Mouse (Mus musculus) T-helper 1 cell (primary cell): Measurements from ENCODE around the gene Rin3.

Experiments
- in situ Hi-C: fragments of 300-600 bp; cut with MboI, MseI; formaldehyde crosslinking; loops from one replicate; pipeline ENCODE4 v1.15.1; 2025; ENCODE audit warnings: high pct_unique_total_duplicates

Gene Rin3

DNA sequence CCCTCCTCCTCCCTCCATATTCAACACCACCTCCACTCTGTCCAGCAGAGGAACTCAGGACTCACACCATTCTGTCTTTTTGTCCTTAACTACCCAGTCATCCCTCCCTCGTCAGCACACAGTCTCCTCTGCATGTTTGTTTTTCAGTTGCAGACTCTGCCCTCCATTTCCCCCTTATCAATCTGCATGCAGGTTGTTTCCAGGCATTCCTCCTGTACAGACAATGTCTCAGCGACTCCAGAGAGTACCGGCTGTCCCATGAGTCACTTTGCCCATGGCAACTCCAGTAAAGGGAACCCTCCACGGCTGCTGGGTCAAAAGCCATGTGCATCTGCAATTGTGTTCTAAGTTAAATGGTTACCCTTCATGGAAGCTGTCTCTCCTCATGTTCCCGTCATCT lies 16.4 kb downstream of the Rin3 start:
- in situ Hi-C loops, result loop anchor here (25.0 kb wide), 1 partner anchor 1212 kb away; the partner anchor contains the start of gene Ppp4r3a

DNA sequence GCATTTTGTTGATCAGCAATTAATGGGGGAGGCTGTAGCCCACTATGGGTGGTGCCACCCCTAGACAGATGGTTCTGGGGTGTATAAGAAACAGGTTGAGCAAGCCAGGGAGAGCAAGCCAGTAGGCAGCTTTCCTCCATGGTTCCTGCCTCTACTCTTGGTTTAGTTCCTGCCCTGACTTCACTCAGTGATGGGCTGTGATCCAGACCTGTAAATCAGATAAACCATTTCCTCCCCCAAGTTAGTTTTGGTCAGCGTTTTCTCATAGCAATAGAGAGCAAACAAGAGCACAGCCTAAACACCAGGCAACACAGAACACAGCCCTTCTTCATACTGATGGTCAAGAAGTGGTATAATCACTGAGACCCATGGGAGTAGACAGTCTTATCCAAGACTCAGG lies 18.7 kb downstream of the Rin3 start:
- in situ Hi-C loops, result no loop called here

DNA sequence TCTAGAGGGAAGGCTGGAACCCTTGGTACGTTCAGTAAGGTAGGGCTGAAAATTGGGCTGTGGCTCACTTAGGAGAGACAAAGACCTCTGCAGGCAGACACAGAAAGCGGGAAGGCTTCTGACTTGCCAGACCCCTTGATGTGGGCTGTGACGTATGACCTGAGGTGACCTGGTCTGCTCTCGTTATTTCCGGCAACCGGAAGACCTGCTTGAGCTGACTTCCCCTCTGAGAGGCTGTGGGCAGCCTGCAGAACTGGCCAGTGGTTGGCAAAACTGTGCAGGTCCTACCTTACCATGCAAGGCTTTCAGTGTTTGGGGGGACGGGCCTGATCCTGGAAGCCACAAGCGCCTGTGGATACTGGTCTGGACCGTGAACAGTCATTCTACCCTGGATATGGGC lies 19.5 kb downstream of the Rin3 start:
- in situ Hi-C loops, result no loop called here

- in situ Hi-C loops, result no loop called here
Measured at GRCm38 (mm10) chr12:102302831-102303351, 20.0 kb downstream of the Rin3 start.

DNA sequence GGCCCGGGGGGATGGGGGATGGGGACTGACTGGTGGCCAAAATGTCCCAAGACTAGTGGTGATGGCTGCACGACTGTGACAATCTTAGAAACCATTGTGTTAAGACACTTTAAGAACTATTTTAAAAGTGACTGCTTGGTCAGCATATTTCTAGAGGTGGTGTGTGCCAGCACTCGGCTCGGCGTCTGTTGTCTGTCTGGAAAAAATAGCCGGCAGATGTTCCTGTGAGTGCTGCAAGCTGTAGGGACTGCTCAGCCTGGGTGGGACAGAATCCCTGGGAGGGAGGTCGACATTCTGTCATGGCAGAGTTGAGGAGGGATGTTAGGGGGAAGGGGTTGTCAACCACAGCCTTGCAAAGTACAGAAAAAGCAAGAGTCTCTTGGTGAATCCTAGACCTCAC lies 21.0 kb downstream of the Rin3 start:
- in situ Hi-C loops, result no loop called here

DNA sequence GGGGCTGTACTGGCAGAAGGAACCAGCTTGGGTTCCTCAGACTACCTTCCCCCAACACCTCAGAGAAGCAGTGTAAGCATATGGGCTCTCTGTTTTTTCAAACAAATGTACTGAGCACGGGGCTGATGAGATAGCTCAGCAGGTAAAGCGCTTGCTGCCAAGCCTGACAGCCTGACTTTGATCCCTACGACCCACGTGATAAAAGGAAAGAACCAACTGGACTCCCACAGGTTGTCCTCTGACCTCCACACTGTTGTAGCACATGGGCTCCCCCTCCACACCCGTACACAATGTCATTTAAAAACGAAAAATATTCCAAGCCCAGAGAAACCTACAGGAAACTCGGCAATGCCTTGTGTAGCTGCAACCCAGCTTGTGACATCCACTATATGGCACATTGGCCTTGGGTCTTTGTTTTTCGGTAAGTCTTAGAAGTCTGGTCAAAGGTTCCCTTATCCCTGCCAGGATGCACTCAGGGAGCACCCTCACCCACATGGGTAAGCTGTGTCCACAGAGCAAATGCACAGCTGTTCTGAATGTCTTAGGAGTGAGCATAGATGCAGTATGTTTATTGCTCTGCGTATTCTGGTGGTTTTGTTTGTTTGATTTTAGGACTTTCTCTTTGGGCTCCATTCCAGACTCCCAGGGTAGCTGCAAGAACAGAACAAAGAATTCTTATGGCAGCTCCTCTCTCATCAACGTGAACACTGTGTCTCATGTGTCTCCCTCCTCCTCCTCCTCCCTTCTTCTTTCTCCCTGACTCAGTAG lies 22.4 kb downstream of the Rin3 start:
- in situ Hi-C loops, result no loop called here

- in situ Hi-C loops, result no loop called here
Measured at GRCm38 (mm10) chr12:102308001-102308456, 25.2 kb downstream of the Rin3 start.

DNA sequence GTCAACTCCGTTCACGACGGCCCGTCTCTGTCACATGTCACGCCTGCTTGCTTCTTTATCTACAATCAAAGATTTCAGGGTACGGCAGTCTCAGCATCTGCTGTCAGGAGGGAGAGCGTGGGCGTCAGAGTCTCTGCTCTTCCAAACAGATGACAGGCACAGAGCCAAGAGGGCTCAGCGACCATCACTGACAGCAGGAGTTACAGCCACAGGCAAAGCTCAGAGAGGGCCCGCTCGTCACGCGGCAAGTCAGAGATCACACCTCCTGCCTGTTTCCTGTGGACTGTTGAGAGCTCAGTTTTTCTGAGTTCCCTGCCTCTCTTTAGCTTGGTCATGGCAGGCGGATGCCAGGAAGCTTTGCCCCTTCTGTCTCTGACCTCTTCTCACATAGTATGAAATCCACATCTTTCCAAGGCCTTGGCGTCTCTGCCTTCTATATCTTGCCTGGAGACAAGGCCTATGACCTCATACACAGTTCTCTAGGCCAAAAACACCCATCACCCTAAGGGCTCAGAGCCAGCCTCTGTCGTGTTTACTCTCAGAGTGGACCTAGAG lies 25.7 kb downstream of the Rin3 start:
- in situ Hi-C loops, result no loop called here

DNA sequence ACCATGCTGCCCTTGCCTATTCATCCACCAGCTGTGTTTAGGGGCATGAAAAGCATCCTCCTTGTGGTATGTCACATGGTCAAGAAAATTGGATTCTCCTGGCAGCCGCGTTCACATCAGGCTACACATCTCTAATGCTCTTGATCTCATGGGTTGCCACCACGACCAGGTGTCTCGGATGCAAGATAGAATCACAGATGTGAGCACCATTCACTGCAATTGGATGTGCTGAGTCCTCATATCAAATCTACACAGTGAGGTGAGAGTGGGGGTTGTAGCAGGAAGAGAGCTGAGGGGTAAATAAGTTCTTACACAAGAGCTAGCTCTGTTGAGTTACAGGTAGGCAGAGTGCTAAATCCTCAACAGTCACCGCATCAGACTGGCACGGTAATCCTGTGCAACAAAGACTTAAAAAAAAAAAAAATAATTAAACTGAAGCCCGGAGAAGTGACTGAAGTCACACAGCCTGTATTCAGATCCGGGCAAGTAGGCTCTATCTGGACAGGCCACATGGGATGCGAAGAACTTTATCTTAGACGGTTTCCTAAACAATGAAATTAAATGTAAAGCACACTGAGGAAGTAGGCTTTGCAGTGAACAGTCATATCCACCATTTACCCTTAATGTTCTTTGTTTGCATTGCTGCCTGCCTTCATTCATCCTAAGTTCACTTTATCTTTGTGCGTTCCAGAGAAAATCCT lies 26.4 kb downstream of the Rin3 start:
- in situ Hi-C loops, result no loop called here

DNA sequence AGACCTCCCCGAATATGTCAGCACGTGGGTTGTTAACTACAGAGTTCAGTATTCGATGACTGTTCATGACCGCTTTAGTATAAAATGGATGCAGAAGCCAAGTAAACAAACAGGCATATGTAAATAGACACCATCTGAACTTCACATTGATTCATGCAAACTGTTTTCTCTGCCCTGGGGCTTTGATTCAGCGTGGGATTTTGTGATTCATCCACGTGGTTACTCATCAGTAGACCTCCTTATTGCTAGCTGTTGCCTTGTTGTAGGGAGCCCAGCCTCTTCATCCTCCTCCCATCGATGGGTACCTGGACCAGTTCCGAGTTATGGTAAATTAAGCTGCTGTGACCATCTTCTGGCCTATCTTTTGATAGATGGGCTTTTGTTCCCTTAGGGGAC lies 26.9 kb downstream of the Rin3 start:
- in situ Hi-C loops, result no loop called here

DNA sequence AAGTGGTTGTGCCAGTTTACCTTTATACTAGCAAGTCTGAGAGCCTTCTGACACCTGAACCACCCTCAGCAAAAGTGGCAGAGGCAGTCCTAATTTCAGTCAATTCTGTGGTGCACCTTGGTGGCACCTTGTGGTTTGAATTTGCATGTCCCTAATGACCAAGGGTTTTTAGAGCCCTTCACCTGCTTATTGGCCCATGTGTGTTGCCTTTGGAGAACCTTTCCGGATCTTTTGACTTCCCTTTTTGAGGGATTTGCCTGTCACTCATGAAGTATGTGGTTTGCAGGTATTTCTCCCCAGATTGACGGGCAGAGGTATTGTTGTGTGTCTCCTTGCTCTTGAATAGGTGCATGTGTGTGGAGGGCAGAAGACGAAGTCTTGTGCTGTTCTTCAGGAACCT lies 27.4 kb downstream of the Rin3 start:
- in situ Hi-C loops, result no loop called here

GRCm38 (mm10) chr12:102311454-102311853 lies 28.6 kb downstream of the Rin3 start:
- in situ Hi-C loops, result no loop called here

- in situ Hi-C loops, result no loop called here
Measured at GRCm38 (mm10) chr12:102319150-102319549, 36.3 kb downstream of the Rin3 start.

DNA sequence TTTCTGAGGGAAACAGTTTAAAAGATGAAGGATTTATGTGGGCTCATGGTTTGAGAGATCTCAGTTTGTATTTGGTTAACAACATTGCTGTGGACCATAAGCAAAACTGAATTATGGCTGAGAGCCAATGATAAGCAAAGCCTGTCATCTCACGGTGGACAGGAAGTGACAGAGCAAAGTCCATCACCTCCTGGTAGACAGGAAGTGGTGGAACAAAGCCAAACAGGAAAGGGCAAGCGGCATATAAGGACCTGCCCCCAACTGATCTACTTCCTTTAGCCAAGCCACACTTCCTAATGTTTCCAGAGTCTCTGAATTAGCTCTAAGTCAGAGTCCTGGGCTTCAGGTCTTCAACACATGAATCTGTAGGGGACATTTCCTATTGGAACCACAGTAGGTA lies 37.1 kb downstream of the Rin3 start:
- in situ Hi-C loops, result no loop called here

- in situ Hi-C loops, result no loop called here
Measured at GRCm38 (mm10) chr12:102320322-102320721, 37.5 kb downstream of the Rin3 start.

- in situ Hi-C loops, result no loop called here
Measured at GRCm38 (mm10) chr12:102321064-102321728, 38.3 kb downstream of the Rin3 start.

DNA sequence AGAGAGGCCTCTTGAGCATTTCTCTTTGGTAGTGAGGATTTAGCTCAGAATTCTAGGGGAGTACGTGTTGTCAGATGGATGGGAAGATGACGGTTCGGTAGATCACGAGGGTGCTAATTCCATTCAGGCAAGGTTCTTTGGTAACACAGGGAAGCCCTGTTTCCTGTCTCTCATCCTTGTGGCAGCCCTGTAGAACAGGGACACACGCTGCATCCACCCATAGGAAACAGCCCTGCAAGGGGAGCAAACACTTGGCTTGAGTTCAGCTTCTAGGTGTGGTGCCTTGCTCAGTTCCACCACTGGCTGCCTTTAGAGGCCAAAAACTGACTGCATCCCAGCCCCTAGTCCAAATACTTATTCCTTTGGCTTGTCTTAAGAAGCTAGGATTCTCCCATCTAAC lies 39.0 kb downstream of the Rin3 start:
- in situ Hi-C loops, result no loop called here

DNA sequence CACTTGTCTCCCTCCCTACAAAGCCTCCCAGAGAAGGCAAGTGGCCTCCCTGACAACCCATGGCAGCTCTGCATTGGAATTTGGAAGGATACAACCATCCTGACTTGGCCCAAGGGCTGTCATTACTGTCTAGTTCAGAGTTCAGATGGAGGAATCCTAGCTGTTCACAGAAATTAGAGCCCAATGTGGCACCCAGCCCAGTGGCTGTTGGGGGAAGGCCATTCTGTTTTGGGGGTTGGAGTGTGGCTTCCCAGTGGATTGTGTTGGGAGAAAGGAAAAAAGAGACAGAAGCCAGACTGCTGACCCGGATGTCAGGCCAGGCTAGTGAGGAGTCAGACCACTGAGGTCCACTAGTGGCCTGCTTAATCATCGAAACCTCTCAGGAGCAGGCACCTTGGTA lies 40.5 kb downstream of the Rin3 start:
- in situ Hi-C loops, result no loop called here

DNA sequence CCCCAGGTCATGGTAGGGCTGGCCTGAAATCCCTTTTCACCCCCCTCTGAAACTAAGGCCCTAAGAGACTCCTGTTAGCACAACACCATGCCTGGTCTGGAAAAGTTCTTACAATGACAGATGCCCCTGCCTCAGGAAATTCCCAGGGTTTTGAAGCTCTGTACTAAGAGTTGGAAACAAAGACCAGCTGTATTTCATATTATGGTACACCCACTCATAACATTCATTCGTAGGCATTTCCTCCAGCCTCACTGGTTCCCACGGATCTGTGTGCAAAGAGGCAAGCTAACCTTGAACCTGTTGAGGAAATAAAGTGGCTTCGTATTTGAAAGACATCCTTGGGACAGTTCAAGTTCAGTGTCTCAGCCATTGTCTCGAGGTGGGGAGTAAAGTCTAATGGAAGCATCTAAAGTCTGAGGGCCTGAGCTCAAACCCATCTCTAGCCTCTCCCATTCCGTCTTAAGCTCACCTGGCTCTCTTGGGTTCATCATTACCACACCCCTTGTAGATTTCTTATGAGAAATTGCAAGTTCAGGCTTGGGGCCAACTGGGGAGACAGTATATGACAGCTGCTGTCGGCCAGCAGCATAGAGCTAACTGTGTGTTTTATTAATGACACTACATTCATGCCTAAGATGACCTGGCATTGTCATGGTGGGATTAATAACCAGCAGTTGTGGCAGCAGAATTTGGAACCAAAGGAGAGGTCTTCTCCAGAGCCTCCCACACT lies 41.5 kb downstream of the Rin3 start:
- in situ Hi-C loops, result no loop called here

DNA sequence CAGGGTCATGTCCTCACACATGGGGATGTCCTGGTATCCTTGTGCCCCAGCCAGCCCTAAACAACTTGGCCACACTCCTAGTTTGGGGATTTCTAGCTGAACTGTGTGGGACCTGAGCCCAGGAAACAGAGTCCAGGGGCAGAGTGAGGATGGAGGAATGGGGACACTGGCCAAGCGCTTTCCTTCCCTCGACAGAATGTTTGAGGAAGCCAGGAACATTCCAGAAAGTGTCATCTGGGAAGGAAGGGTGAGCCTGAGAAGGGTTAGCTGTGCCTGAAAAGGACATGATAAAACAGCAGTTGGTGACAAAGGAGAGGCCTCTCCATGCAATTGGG lies 42.0 kb downstream of the Rin3 start:
- in situ Hi-C loops, result no loop called here

DNA sequence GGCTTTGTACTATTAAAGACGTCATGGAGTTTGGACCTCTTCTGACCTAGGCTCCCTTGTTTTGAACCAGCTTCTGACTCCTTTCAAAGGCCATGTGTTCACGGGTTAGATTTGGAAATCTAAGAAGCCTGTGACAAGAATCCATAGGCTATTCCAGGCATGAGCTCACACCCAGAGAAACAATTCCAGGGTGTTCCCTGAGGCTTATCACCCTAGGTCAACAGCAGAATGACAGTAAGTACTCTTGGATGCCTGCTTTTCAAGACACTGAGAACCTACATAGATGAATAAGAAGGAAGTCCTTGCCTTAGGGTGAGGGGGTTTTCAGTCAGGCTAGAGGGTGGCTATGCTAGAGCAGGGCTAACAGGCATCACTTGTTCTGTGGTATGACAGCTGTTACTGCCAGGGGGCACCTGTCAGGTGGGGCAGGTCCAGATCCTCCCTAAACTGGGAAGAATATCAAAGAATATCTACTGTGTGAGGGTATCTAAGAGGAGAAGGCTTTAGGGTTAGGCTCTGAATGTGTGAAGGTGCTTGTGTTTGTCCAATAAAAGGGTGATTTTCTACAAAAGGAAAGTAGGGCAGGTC lies 44.0 kb downstream of the Rin3 start:
- in situ Hi-C loops, result no loop called here
